Mouse (Mus musculus) cerebellum, adult 2 months (tissue): ENCODE measurements around the gene Sstr3.

ENCODE experiments used
- CTCF ChIP-seq: fragments of 200-500 bp; IDR thresholded peaks from 2 replicates; pipeline ENCODE4 v1.5.1; 2011; ENCODE audit warnings: low read depth, mild to moderate bottlenecking, control low read depth, low read length, moderate library complexity, borderline replicate concordance; ENCODE audit not compliant: insufficient read depth
- POLR2A ChIP-seq: fragments of 200-500 bp; IDR thresholded peaks from 2 replicates; pipeline ENCODE4 v1.6.1; 2011; ENCODE audit warnings: low read length, control low read depth, borderline replicate concordance; ENCODE audit not compliant: insufficient read depth

DNA sequence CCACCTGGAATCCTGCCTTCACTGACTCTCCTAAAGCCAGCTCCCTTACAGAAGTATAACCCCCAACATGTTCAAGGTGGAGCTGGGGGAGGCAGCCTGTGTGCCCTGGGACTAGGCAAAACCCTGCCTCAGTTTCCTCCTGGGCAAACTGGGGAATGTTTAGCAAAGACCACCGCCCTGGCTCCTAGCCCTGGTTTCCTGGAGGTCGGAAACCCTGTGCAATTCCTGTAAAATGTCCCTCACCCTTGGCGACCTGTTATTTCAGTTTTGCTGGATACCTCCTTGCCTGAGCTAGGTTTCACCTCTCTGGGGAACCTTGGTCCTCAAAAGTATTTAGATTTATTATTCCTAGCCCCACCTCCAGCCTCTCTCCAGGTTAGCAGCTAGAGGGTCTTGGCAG is 14.3 kb downstream of the Sstr3 start:
- TF ChIP-seq CTCF (no peak), POLR2A (no peak)
